Mouse (Mus musculus) CD4-positive, CD25-positive, alpha-beta regulatory T cell, adult 2 months (primary cell): ENCODE results near the gene Zfyve28.
A peak's percentile ranks its signal among the peaks of the same experiment; 100 is the strongest.

Source experiments
- DNase-seq: peaks from one replicate; pipeline ENCODE4 v3.0.0-alpha.2; 2012; ENCODE audit warnings: low read depth, low spot score

The Zfyve28 gene

GRCm38 (mm10) chr5:34210279-34210678 is 78.0 kb downstream of the Zfyve28 start:
- peak; percentile 92 for DNase-seq

GRCm38 (mm10) chr5:34207503-34207902 is 80.7 kb downstream of the Zfyve28 start:
- DNase-seq = peak; percentile 57

GRCm38 (mm10) chr5:34205788-34206187 is 82.5 kb downstream of the Zfyve28 start:
- no peak for DNase-seq

GRCm38 (mm10) chr5:34204911-34205310 is 83.3 kb downstream of the Zfyve28 start:
- DNase-seq = no peak

GRCm38 (mm10) chr5:34202006-34202405 is 86.2 kb downstream of the Zfyve28 start:
- no peak for DNase-seq

- peak; percentile 63 for DNase-seq
Measured at GRCm38 (mm10) chr5:34201396-34201795, 86.9 kb downstream of the Zfyve28 start.

GRCm38 (mm10) chr5:34198615-34199014 is 89.6 kb downstream of the Zfyve28 start:
- DNase-seq = peak; percentile 51

- peak; percentile 38 for DNase-seq
Measured at GRCm38 (mm10) chr5:34197243-34197642, 91.0 kb downstream of the Zfyve28 start.

- peak; percentile 95 for DNase-seq
Measured at GRCm38 (mm10) chr5:34196423-34196822, 91.8 kb downstream of the Zfyve28 start.

GRCm38 (mm10) chr5:34195786-34196185 is 92.5 kb downstream of the Zfyve28 start:
- DNase-seq = peak; percentile 47

- peak; percentile 50 for DNase-seq
Measured at GRCm38 (mm10) chr5:34194975-34195662, 93.1 kb downstream of the Zfyve28 start.

GRCm38 (mm10) chr5:34194426-34194825 is 93.8 kb downstream of the Zfyve28 start:
- DNase-seq = peak; percentile 35

- DNase-seq = peak; percentile 54
Measured at GRCm38 (mm10) chr5:34191843-34192242, 96.4 kb downstream of the Zfyve28 start.

- DNase-seq = no peak
Measured at GRCm38 (mm10) chr5:34191021-34191420, 97.2 kb downstream of the Zfyve28 start.

- DNase-seq = no peak
Measured at GRCm38 (mm10) chr5:34189521-34189920, 98.7 kb downstream of the Zfyve28 start.

- DNase-seq = no peak
Measured at GRCm38 (mm10) chr5:34188856-34189255, 99.4 kb downstream of the Zfyve28 start.

GRCm38 (mm10) chr5:34187601-34188316 is 100.5 kb downstream of the Zfyve28 start, which contains the start of gene Mxd4:
TSS of gene Mxd4 (minus strand) at chr5:34187720.
- peak; percentile 98 for DNase-seq

GRCm38 (mm10) chr5:34186961-34187391 is 101.3 kb downstream of the Zfyve28 start:
- peak; percentile 68 for DNase-seq

- no peak for DNase-seq
Measured at GRCm38 (mm10) chr5:34186391-34186790, 101.9 kb downstream of the Zfyve28 start.

- DNase-seq = no peak
Measured at GRCm38 (mm10) chr5:34185791-34186190, 102.5 kb downstream of the Zfyve28 start.

GRCm38 (mm10) chr5:34185051-34185580 is 103.1 kb downstream of the Zfyve28 start:
- DNase-seq = no peak

GRCm38 (mm10) chr5:34183976-34184375 is 104.3 kb downstream of the Zfyve28 start:
- DNase-seq = no peak
